Mouse (Mus musculus): ENCODE results near the gene Spsb1. TPM values are rescaled to one million over a fixed set of nuclear protein-coding genes. Genes with fewer than 3 reads are reported as not detected.

Spsb1 gene
- polyA plus RNA-seq, 1 experiment from 2014 or later = 4.5 TPM

Other genes starting within 250 kb of the Spsb1 start
- 31.0 and 34.6 TPM in 2 replicates for gene Tmem201, start 217.0 kb downstream of the Spsb1 start, polyA plus RNA-seq (2015; fragmentation: Nextera tagmentation; extraction: Ambion mirVana)
- gene Slc25a33, start 180.8 kb downstream of the Spsb1 start, polyA plus RNA-seq (2015; fragmentation: Nextera tagmentation; extraction: Ambion mirVana) = 13.8 and 15.5 TPM in 2 replicates
- 0.98 and 1.4 TPM in 2 replicates for gene H6pd, start 54.0 kb upstream of the Spsb1 start, polyA plus RNA-seq (2015; fragmentation: Nextera tagmentation; extraction: Ambion mirVana)
- gene Gpr157, start 132.3 kb upstream of the Spsb1 start, polyA plus RNA-seq (2015; fragmentation: Nextera tagmentation; extraction: Ambion mirVana) = 0.08 and 0.19 TPM in 2 replicates
- 1.7 and 1.9 TPM in 2 replicates for gene Slc2a5, start 164.2 kb upstream of the Spsb1 start, polyA plus RNA-seq (2015; fragmentation: Nextera tagmentation; extraction: Ambion mirVana)
- gene Slc2a7, start 193.9 kb upstream of the Spsb1 start, polyA plus RNA-seq (2015; fragmentation: Nextera tagmentation; extraction: Ambion mirVana) = not detected in 2 replicates
- gene Car6, start 246.3 kb upstream of the Spsb1 start, polyA plus RNA-seq (2015; fragmentation: Nextera tagmentation; extraction: Ambion mirVana) = 0.16 TPM in 1 of 2 replicates, not detected in the other